Mouse (Mus musculus): ENCODE measurements around the gene Hectd2.

GRCm38 (mm10) chr19:36564396-36564795 is 10.0 kb downstream of the Hectd2 start:
- TF ChIP-seq EP300 (optimal IDR thresholded peaks at IDR 0.05) (no peak), CTCF (IDR thresholded peaks at IDR 0.05; ENCODE audit: low read depth) (no peak)

Data from stomach, postnatal 0 days (tissue).